Mouse (Mus musculus): ENCODE results near the gene Igsf9.

DNA sequence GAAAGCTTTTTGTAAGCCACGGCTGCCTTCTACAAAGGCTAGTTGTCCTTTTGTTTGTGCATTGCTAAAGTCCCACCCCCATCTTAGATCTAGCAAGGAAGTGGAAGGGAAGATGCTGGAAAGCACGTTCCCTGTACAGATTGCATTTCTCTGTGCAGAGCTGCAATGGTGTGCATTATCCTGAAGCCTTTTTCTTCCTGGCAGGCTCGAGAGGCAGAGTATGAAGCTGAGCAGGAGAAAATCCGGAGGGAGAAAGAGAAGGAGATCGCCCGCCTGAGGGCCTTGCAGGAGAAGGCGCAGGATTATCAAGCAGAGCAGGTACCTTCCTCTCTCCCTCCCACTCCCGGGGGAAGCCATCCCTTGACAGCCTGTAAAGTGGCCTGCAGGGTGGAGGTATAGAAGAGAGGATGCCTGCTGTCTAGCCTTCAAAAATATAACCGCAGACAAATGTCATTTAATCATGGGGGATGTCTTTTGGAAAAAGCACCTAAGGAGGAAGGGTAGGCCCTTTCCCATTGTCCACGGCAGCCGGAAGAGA is 58.8 kb downstream of the Igsf9 start:
- TF ChIP-seq EP300 (optimal IDR thresholded peaks at IDR 0.05) (no peak), CTCF (IDR thresholded peaks at IDR 0.05; ENCODE audit: low read depth) (no peak)
